Mouse (Mus musculus): ENCODE results near the gene Gm43191.
A peak's percentile ranks its signal among the peaks of the same experiment; 100 is the strongest.
"Not testable (repeated sequence)": the region's sequence is repeated elsewhere in the genome, so short reads cannot be mapped to it uniquely, and the experiment has no call there.

Gene Gm43191

DNA sequence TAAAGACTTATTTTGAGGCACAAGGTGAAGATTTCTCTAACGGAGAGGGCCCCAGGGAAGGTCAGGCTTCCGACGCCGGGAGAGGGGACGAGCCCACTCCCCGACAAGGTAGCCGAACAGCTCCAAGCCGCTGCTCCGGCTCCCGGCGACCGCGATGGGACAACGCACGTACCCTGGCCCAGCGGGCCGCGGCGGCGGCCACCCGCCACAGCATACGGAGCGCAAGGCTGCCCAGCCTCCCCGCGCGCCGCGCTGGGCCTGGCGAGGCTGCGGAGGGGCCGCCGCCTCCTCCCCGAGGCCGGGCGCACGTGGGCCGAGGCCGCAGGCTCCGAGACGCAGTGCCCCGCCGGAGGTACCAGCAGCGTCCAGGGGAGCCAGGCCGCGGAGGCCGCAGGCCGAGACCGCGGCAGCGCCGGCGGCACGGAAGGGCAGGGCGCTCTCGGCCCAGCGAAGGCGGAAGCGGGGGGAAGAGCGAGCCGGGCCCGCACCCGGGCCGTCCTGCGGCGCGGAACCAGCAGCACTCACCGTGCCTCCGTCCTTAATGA lies 19.1 kb downstream of the Gm43191 start:
- DNase-seq (ENCODE audit: low read depth, low spot score), result peak; percentile 35

- peak; percentile 14 for DNase-seq (ENCODE audit: low read depth, low spot score)
Observed at GRCm38 (mm10) chr3:116661288-116661869, 19.7 kb downstream of the Gm43191 start.

- no peak for DNase-seq (ENCODE audit: low read depth, low spot score)
Observed at GRCm38 (mm10) chr3:116659856-116660430, 21.1 kb downstream of the Gm43191 start.

GRCm38 (mm10) chr3:116658928-116659565 lies 22.0 kb downstream of the Gm43191 start:
- DNase-seq (ENCODE audit: low read depth, low spot score), result no peak

DNA sequence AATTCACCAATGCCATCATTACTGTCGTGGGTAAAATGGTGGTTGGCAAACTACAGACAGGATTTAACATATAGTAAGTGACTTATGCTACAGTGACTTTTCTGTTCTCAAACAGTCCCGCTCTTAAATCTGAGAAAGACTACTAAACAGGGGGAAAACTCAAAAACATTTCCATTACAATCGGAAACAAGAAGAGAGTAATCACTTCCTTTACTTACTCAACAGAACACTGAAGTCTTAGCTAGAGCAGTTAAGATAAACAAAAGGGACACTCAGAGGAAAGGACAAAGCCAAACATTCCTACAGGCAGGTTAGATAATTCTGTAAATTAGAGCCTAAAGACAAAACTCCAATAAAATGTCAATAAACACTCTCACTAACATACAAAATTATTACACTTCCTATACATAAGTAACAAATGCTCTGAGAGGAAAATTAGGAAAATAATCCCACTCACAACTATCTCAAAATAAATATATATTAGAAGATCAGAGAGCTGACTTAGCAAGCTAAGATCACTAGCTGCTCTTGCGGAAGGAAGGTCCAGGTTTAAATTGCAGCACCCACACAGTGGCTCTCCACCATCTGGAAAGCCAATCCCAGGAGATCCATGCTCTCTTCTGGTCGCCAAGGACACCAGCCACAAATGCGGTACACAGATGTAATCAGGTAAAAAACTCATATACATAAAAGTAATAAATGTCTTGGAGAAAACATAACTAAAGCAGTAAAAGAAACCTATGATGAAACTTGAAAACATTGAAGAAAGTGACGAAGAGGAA lies 24.7 kb downstream of the Gm43191 start:
- no peak for DNase-seq (ENCODE audit: low read depth, low spot score)

DNA sequence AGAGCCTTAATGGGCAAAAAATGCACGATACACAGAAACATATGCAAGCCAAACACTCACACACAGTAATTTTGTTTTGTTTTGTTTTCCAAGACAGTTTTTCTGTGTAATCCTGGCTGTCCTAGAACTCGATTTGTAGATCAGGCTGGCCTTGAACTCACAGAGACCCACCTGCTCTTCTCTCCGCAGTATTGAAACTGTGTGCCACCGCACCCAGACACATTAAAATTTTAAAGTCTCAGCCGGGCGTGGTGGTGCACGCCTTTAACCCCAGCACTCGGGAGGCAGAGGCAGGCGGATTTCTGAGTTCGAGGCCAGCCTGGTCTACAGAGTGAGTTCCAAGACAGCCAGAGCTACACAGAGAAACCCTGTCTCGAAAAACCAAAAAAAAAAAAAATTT lies 27.0 kb downstream of the Gm43191 start:
- not testable (repeated sequence) for DNase-seq (ENCODE audit: low read depth, low spot score)

DNA sequence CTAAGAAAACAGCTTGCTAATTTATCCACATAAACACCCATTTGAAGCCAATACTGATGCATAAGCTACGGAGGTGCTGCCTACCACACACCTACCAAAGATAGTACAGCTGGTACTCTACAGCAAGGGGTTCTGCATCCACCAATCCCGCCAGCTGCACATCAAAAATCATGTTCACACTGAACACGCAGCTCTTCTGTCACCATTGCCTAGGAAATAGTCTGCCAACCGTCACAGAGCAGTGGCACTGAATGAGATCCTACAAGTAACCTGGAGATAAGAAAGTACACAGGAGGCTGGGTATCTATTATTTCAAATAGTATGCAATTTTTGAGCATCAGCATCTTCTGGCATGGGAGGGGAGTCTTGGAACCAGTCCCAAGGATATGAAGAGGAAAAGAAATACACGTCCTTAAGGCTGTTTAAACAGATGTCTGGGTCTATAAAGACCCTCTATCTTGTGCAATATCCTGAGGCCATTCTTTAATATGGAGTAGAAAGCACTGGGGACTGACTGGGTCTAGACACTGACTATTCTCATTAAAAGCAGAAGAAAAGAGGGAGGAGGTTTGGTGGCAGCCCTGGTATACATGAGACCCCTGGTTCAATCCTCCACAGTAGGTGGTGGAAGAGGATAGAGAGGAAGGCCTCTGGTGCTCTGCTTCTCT lies 27.6 kb downstream of the Gm43191 start:
- DNase-seq (ENCODE audit: low read depth, low spot score), result no peak

- DNase-seq (ENCODE audit: low read depth, low spot score), result no peak
Observed at GRCm38 (mm10) chr3:116652033-116652446, 29.0 kb downstream of the Gm43191 start.

DNA sequence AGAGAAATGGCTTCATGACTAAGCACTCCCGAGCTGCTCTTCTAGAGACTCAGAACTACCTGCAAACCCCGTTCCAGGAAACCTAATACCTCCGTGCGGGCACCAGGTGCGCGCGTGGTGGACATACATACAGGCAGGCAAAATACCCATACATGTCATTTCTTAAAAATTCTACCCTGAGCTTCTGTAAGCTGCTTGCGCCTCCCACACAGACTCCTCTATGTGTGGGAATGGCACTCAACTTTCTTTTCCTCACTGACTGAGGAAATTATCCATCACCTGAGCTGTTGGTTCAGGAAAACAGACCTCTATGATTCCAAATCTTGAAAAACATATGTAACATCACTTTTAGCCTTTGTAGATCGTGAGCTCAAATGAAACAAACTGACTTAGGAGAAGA lies 30.4 kb downstream of the Gm43191 start:
- DNase-seq (ENCODE audit: low read depth, low spot score), result no peak

GRCm38 (mm10) chr3:116648805-116649204 lies 32.3 kb downstream of the Gm43191 start:
- DNase-seq (ENCODE audit: low read depth, low spot score), result no peak

GRCm38 (mm10) chr3:116646387-116646786 lies 34.7 kb downstream of the Gm43191 start:
- DNase-seq (ENCODE audit: low read depth, low spot score), result no peak

DNA sequence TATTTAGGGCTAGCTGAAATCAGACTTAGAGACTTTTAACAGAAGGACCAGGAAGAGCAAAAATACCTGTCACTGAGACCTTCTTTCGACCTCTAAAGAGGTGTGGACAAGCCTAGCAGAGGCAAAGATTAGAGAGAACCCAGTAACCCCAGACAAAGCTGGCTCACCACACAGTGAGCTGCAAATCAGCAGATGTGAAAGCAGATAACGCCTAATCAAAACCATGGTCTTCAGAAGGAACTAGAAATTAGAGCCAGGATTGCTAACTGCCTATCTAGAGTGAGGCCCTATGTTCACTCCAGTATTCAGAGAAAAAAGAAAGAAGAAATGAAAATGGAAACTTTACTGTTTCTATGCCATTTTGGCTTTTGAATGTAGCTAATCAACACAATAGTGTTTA lies 38.7 kb downstream of the Gm43191 start:
- no peak for DNase-seq (ENCODE audit: low read depth, low spot score)

DNA sequence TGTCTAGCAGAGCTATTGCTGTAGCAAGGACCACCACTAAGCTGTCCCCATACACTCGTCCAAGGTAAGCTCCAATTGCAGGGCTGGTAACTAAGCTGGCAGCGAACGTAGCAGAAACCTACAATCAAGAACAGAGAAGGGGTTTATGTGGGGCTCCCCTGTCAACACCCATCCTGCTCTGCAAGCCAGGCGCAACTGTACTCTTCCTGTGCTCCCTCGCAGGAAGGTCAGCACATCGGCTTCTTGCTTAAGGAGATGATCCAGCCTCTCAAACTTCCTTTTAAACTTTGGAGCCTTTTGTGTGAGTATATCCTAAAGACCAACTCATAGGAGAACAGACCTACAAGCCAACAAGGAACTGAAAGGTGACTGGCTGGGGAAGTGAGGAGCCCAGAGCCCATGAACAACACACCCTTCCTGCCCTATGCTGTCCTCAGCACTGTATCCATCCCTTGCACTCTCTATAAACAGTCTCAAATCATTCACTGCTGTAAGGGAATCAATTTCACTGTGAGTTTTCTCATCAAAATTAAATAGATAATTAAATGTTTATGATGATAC lies 39.2 kb downstream of the Gm43191 start:
- no peak for DNase-seq (ENCODE audit: low read depth, low spot score)

- no peak for DNase-seq (ENCODE audit: low read depth, low spot score)
Observed at GRCm38 (mm10) chr3:116640024-116640423, 41.0 kb downstream of the Gm43191 start.

GRCm38 (mm10) chr3:116638572-116638971 lies 42.5 kb downstream of the Gm43191 start:
- DNase-seq (ENCODE audit: low read depth, low spot score), result no peak

GRCm38 (mm10) chr3:116637693-116638476 lies 43.2 kb downstream of the Gm43191 start:
- DNase-seq (ENCODE audit: low read depth, low spot score), result no peak

GRCm38 (mm10) chr3:116635799-116636198 lies 45.3 kb downstream of the Gm43191 start:
- DNase-seq (ENCODE audit: low read depth, low spot score), result no peak

DNA sequence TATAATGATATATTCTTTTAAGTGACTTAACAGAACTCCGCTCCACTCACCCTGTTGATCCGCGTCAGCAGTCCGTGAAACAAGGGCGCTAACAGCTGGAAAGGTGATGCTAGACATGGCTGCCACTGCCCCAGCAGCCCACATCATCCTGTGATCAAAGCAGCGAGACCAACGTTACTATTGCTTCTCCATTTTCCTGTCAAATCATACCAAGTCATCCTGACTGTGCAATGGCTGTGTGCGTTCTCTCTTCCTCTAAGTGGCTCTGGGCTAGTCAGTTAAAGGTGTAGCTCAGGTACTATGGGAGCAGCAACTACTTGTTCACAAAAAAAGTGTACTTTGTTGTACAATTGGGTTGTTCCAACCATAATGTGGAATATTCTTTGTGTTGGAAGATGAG lies 46.2 kb downstream of the Gm43191 start:
- DNase-seq (ENCODE audit: low read depth, low spot score), result no peak

DNA sequence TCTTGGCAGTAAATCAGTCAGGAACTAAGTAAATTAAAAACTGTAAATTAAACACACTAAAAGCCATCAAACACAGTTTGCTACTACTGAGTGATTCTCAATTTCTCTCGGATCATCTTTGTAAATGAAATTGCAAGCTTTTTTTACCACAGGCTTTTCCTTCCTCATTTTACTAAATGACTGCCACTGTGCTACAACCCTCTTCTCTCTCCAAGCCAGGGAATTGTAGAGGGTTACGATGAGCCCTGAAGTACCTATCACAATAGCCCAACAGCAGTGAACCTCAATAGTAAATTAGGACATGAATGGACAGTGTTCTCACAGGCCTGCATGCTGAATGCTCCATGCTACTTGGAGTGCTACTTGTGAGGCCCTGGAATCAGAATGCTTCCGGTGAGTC lies 47.0 kb downstream of the Gm43191 start:
- DNase-seq (ENCODE audit: low read depth, low spot score), result no peak

DNA sequence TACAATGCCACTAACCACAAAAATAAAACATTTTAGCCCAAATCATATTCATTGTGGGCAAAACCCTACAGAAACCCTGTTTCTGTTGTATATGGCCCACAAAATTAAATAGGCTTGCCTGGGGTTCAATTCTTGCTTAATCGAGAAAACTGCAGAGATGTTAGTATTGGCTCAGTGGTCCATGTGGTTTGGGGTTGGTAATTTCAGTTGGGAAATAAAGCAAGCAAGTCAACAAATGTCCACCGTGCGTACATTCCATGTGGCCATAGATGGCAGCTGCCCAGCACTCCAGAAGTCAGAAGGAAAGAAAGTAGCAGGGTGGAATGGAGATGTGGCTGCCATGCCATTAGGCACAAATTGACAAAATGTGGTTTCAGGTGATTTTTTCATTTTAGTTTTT lies 48.1 kb downstream of the Gm43191 start:
- DNase-seq (ENCODE audit: low read depth, low spot score), result no peak

DNA sequence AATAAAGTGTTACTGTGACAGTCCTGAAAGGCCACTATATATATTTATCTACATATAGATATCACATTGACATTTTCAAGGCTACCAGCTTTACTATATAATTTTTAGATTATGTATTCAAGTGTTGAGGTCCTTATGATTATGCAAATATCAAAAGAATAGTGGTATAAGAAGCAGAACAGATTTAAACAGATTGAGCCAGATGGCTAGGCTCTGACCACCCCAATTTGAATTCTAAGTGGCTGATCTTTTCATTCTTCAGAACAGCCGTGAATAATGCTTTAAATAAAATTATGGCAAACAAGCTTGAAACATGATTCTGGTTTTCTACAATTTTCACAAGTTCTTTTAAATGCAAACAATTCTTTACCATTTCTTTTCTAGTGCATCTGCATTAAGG lies 49.6 kb downstream of the Gm43191 start:
- DNase-seq (ENCODE audit: low read depth, low spot score), result no peak
